Mouse (Mus musculus) left cerebral cortex, adult 18-20 months (tissue): ENCODE results near the gene Exosc8. TPM values are rescaled to one million over a fixed set of nuclear protein-coding genes. Genes with fewer than 3 reads are reported as not detected.
"Not testable (repeated sequence)": the region's sequence is repeated elsewhere in the genome, so short reads cannot be mapped to it uniquely, and the experiment has no call there.

ENCODE experiments used
- DNase-seq, 2 experiments: peaks; one replicate each; pipeline ENCODE4 v3.0.0; 2021 to 2022; ENCODE audit warnings: low spot score in 2 of 2, mixed read lengths in 1 of 2
- long read RNA-seq, 2 experiments: library from polyadenylated mRNA; stranded (forward); transcript quantifications; one replicate each; pipeline ENCODE4 v2.0.0; 2021
- total RNA-seq, 2 experiments: library from RNA; stranded (reverse); gene quantifications; 2 replicates each; pipeline ENCODE4 v1.2.3; 2021

Gene Exosc8
- 10 to 100 TPM; 31.4 to 31.9 TPM for total RNA-seq
- long read RNA-seq, experiment 1, transcript Exosc8-201 (11 exons, 1,300 nt), result major isoform, 5 of 19 reads
- long read RNA-seq, experiment 1, partial matches to known transcripts, result 4 of 19 reads
- long read RNA-seq, experiment 1, other reads (novel, unspliced or antisense), result 10 of 19 reads
- long read RNA-seq, experiment 2, transcript Exosc8-201 (11 exons, 1,300 nt), result major isoform, 8 of 17 reads
- long read RNA-seq, experiment 2, partial matches to known transcripts, result 5 of 17 reads
- long read RNA-seq, experiment 2, other reads (novel, unspliced or antisense), result 4 of 17 reads

DNA sequence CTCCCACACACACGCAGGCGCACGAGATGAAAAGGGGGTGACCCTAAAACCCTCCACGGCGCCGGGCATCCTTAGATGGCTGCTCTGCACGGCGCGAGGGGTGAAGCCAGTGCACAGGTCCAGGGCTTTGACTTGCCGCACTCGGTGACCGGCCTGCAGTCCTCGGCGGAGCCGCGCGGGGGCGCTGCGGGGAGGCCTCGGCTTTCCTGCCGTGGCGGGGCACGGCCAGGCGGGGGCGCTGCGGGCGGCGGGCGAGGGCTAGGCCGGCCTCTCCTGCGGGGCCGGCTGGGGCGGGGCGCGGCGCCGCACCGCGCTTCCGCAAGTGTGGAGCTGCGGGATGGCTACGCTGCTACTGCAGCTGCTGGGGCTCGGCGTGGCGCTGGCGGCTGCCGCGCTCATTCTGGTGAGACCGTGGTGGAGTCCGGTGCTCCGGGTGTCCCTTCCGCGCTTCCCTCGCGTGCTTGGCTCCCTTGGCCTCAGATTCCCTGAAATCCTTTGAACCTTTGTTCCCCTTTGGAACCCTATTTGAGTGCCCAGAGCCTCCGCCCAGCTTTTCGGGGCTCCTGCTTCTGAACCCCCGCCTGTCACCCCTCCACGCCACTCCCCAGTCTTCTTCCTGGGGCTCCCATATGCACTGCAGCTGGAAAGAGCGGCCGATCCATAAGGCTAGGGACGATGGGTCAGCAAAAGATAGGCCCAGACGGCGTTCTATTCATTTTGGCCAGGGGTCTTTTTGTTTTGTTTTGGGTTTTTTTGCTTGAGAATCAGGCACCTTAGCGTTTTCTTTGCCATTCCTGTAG, at the start of gene Exosc8, which contains the start of gene Alg5:
Gene Exosc8 (minus strand): TSS at position 147 of the 800 bp plus-strand sequence.
Gene Alg5 (plus strand): TSS at position 293 of the 800 bp plus-strand sequence.
- DNase-seq, result peak; percentile 86 to 93

DNA sequence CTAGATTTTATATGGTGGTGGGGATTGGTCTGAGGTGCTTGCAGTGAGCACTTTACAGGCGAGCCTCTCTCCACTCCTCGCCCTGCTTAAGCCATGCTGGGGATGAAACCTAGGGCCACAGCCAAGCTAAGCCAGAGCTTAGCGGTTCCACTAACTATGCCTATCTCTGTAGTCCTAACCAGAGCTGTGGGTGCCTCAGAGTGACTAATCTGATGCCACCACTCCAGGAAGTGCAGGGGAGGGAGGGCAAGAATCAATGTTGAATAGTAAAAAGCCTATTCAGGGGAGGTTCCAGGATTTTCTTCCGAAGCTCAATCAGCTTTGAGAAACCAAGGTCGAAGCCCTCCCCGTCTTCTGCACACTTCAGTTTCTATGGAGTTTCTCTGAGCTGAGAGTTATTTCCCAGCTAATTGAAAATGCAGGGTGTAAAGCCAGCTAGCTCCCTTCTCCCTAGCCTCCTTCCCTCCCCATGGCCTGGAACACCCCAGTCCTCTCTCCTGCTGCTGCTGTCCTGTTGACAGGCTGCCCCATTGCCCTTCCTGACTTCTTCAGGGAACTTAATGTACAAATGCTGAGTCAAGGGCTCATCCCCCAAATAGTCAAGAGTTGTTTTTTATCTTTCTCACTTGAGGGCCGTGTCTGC, 40.9 kb upstream of the Exosc8 start:
- DNase-seq, result no peak

DNA sequence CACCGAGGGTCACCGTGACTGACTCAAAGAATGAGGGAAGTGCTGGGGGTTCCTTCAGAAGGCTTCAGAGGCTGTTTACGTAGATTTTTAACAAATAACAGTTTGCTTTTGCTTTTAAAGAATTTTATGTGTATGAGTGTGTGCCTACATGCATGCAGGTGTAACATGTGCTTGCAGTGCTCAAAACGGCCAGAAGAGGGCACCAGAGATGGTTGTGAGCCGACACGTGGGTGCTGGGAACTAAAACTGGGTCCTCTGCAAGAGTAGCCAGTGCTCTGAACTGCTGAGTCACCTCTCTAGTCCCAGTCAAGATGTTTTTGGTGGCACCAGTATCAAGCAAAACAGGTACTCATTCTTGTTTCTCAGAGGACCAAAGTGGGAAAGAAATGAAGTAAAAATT, 38.4 kb upstream of the Exosc8 start:
- no peak for DNase-seq

DNA sequence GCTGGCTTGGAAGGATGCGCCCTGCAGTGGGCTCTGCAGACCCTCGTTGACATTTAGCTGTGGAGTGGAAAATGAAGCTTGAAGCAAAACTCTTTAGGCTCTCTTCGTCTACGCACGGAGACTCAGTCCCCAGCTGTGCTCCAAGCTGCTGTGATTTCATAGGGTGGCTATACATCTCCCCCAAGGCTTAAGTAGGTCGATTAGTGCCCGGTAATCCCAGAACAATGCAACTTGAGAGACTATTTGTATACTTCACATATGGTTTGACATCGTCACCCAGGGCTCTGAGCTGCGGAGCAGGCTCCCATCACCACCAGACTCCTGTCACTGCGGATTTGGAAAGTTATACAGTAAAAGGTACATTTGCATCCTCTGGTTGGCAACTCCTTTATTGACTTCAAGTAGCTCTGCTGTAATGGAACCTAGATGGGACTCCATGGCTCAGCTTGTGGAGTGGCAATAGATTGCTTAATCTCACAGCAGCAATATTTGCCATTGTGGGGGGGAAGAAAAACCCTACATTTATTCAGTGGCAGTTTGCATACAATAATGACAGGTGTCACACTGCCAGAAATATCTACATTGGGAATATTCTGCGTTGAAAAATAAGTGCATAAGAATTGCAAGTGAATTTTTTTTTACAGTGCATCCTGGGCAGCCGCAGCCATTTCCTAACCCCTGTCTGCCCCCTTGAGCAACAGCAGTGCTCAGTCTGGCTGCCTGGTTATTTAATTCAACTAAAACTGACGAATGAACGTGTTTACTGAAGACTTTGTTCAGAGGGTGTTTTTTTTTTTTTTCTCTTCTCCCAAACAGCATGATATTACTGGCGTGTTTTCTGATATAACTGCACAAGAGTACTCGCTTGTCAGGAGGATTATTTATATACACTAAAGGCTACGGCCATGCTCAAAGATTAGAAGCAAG, 34.4 kb upstream of the Exosc8 start:
- DNase-seq, result no peak

DNA sequence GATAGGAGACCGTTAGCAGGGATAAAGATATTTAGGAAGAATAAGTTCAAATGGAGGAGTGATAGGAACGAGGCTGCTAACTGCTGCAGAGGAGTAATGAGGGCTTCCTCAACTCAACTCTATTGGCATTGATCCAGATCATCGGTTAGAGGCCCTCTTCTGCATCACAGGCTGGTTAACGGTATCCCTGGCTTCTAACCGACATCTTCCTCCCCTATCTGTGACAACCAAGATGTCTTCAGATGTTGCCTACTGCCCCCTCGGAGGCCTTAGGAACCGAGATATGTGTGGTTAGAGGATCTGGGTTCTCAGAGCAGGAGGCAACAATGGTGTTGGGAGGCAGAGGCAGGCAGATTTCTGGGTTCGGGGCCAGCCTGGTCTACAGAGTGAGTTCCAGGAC, 33.4 kb upstream of the Exosc8 start:
- DNase-seq, result no peak

DNA sequence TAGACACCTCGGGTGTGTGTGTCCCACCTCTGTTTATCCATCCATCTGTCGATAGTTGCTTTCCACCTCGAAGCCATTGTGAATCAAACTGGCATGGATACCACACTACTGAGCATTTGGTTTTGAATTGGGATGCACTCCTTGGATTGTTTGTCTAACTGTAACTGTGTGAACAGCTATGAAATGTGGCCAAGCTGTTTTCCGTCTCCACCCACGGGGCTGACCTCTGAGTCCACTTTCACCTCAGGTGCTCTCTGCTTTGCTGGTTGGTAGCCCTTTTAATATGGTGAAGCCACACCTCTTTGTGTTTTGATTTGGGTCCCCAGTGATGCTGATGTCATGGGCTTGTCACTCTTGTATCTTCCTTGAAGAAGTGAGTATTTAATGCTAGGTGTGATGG, 31.6 kb upstream of the Exosc8 start:
- no peak for DNase-seq

DNA sequence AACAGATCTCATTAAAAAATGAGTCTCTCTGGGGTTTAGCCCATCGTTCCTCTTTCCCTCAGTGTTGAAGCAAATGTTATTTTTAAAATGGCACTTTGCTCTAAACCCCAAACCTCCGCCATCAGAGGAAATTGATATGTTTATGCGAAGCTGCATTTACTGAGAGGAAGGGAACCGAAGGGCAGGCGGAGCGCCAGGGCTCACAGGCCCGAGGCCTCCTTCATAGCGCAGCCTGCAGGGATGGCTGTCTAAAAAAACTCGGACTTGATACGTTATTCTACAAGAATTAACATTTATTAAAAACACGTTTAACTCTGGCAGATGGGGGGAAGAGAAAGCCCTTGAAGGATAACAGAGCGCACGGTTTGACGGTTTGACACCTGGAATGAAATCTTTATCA, 30.8 kb upstream of the Exosc8 start:
- DNase-seq, result no peak

DNA sequence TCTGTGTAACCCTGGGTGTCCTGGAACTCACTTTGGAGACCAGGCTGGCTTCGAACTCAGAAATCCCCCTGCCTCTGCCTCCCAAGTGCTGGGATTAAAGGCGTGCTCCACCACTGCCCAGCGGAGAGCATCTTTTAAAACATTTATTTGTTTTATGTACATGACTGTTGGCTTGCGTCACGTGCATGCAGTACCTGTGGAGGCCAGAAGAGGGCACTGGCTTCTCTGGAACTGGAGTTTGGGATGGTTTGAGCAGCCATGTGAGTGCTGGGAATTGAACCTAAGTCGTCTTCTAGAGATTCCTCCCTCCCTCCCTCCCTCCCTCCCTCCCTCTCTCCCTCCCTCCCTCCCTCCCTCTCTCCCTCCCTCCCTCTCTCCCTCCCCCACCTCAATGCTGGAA, 30.3 kb upstream of the Exosc8 start:
- DNase-seq, result not testable (repeated sequence)

DNA sequence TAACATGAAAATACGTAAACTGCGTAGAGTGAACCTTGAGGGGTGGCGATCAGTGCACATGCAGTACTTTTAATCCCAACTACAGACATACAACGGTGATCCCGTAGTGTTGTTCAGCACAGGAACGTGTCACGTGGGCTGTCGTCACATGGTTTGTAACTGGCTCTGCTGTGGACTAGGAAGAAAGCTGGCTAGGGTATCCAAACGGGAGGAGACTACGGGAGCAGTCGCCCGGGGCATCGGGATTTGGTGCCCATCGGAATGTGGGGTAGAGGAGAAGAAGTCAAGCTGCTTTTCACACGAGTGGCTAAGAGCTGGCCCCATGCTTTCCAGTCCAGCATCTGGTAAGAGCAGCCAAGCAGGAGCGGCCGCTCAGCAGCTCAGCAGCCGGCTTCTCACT, 29.2 kb upstream of the Exosc8 start:
- DNase-seq, result peak; percentile 22 to 33

DNA sequence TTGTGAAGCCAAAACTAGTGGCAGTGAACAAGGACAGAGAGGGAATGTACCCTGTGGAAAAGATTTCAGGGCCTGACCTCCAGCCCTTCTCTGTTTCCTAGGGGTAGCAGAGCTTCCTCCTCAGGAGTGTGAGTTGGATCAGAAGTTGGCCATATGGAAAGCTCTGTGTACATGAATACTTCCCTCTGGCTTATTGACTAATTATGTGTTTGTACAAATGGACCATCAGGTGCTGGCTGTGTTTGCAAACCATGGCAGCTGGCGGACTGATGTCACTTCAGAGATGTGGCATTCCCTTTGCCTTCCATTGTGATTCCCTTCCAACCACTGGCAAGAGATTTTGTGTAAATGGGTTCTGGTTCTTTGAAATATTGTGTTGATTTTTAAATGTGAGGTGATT, 26.1 kb upstream of the Exosc8 start:
- no peak for DNase-seq

DNA sequence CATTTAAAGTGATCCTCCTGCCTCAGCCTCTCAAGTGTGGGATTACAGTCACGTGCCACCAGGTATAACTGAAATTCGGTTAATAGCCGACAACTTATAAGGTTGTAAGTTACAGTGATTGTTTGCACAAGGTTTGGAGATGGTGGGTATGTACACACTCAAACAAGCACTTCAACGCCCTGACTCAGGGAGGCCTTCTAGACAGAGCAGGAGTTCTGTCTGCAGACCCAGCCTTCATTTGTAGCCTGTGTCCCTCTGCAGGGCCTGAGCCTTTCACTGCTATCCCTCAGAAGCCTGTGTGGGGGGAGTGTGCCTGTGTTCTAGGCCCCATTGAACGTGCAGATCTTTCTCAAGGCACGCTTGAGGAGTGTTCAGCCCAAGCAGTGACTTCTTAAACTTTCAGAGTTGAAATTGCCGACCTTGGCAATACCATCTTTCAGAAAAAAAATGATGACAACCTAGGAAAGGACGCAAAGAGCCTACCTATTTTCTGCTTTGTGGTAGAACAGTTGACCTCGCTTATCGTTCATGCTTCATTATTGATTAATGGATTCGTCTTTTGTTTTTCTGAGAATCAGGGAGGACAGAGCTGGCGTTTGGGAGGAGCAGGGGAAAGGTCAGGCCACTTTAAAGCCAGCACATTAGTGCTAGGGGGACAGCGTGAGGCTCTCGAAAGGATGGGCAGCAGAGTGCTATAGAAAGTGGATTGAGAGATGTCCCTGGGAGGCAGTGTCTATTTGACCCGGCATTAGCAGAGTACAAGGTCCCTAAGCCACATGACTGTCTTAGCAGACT, 25.3 kb upstream of the Exosc8 start:
- no peak for DNase-seq

DNA sequence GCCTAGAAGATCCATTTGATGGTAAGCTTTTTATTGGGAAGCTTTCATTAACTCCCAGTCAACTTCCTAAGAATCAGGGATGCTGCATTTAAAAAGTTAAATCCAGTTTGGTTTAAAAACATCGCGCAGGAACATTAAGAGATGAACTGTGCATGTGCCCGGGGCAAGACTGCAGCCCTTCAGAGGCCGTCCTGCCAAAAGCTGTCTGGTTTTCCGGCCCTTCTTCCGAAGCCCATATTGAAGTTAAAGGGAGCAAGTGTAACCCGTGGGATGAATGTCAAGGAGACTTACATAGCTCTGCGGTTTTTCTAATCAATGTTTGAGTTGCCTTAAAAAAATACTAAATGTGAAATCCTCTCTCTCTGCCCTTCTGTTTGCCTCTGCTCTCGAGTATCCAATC, 24.0 kb upstream of the Exosc8 start:
- no peak for DNase-seq

DNA sequence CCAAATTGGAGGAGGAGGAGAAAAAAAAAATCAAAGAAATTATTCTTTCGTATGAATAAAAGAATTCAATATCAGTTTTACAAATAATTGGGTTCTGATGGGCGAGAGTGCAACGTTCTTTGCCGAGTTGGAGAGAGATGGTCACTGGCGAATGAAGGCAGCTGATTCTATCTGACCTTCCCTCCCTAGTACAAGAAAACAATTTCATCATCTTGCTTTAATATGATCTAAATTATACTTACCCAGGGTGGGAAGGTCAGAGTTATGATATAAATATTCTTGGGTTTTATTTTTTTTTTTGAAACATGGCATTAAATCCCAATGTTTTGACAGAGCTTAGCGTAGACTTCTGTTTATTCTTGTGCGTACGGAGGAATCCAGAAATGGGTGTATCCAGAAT, 22.3 kb upstream of the Exosc8 start:
- DNase-seq, result no peak

DNA sequence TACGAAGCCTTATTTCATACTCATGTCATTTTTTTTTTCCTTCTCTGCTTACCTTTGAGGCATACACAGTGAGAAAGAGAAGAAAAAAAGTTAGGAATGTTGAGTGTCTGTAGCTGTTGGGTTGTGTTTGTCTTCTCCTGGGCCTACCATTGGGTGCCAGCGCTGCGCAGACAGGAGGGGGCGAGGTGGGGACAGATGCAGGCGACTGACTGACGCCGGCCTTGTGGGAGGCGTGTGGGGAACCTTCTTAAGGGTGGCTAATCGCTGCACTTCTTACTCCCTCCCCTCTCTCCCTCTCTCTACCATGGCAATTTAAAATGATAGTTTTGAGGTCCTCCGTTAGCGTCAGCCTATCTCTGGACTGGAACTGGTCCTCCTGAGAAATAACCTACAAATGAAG, 20.9 kb upstream of the Exosc8 start:
- DNase-seq, result peak; percentile 47 to 68

DNA sequence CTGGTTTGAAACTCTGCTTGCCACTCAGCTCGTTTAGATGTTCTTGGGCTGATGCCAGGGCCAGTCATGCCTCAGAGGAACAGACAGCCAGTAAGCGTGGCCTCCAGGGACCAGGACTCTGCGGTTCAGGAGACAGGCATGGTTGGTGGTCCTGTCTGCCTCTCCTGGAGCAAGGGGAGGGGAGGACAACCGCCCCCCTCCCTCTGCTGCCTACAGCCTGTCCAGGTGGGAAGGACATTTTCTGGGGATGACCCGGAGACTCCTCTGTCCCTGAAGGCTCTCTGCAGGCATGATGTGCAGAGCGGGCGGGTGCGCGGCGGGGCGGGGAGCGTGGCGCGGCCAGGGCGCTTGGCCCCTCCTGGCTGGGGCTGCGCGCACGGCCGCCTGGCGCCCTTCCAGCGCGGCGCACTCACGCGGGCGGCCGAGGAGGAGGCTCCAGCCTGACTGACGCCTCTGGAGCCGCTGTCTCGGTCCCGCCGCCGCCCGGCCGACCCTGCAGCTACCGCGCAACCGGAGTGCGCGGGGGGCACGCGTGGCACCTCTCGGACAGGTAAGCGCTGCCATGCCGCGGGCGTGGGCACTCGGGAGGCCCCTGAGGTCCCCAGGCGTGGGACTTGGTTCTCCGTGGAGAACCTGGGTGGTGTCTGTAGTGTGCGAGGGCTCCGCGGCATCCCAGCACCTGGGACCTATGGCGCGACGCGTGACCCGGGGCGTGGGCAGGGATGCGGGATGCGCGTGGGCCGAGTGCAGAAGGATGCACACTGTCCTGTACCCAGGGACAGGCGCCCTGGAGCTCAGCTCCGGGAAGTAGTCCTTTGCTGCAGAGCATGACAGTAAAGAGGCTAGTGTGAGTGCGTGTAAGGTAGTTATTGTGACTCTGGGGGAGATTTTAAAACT, 20.2 kb upstream of the Exosc8 start, which contains the start of gene Smad9:
Gene Smad9 (plus strand): TSS at position 438 of the 897 bp plus-strand sequence.
- DNase-seq, result peak; percentile 66 to 67

DNA sequence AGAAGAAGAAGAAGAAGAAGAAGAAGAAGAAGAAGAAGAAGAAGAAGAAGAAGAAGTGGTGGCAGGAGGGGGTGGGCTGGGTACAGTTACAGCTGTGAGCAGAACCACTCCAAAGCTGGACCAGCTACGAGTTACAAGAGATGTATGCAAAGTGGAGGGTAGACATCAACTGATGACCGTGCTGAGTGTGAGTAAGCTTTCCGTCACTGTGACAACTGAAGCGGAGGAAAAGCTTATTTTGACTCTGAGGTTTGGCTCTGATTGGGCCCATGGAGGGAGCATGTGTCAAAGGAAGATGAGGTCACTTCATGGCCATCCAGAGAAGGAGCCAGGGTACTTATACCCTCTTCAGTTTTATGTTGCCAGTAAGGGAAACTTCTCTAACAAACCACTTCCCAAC, 18.2 kb upstream of the Exosc8 start:
- no peak for DNase-seq

DNA sequence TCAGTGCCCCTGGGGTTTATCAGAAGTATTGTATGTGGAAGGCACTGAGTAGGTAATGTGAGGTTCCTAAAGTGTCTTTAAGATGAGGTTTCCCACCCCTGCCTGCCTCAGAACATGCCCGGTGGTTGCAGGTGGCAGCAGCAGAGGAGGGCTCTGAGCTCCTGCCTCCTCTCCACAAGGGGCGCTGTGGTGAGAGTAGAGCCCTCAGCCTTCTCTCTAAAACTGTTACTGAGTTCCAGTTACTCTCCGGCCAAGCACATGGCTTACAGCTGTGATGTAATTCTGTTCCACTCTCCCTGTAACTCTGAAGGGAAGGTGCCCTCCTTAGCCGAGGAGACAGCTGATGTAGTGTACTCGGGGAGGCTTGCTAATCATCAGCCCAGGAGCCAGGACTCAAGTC, 10.6 kb upstream of the Exosc8 start:
- DNase-seq, result no peak

DNA sequence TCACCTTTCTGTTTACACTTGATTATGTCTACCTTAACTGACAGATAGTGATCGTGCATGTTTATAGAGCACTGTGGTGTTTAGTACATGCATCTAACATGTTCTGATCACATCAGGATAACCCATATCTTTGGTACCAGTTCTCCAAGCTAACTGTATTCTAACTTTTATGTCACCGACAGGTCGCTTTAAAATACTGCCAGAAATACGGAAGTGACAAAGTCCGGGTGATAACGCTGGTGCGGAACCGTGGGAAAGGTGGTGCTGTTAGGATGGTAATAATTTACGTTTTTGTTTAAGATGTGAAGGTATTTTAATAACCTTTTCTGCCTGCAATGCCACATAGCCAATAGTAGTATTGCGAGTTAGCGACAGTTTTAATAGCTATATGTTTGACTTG, 6.8 kb upstream of the Exosc8 start:
- DNase-seq, result no peak

DNA sequence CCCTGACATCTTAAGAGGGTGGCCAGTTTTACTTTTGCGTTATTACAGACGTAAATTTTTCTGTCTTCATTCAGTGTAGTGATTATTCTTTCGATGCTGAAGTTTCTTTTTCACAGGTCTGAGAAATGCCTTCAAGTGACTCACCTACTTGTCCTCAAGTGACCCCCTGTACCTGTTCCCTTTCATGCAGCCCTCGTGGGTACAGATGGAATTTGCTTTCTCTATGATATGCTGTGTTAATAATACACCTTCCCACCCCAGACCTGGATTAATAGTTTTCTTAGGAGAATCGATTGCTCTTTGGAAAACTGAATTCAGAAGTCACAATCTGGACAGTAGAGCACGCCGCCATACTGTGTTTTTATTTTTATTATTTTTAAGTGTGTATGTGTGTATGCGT, 2.1 kb upstream of the Exosc8 start:
- no peak for DNase-seq
